In genomic region chr14:47093355-47093792, GRCm38 (mm10) we compare ENCODE assay signal across 11 mouse cellular contexts.
DNase-seq lines count a peak whose midpoint lies in the region; ATAC-seq lines count a peak whose summit lies in the region.
"Had no signal": no experiment of that assay in that cellular context is flagged by ENCODE, and none has a peak within 500 bp of the region (broad histone marks: within the 10 kb centered on the region; RNA-seq: fewer than 3 reads in every experiment).

No protein-coding gene starts in this region.

- 64% methylated on average over 16 of the region's 16 CpGs for WGBS in limb, embryonic 13.5 days
- 68% methylated on average over 16 of the region's 16 CpGs for WGBS in limb, embryonic 10.5 days
- WGBS in stomach, embryonic 15.5 days = 31% methylated on average over 16 of the region's 16 CpGs

- H3K4me3 ChIP-seq in limb, embryonic 13.5 days = no peak overlapping the region
- no peak overlapping the region for H3K4me3 ChIP-seq in limb, embryonic 10.5 days
- no peak overlapping the region for H3K4me3 ChIP-seq in stomach, embryonic 15.5 days (replicated peaks)
- H3K4me3 ChIP-seq: embryonic facial prominence, embryonic 12.5 days; hindbrain, embryonic 12.5 days; megakaryocyte, embryonic 14.5 days had no signal

- intact Hi-C loops in left cerebral cortex, postnatal 25 days (cut with DNase I) = loop anchor here (5.0 kb wide), 1 partner anchor 164 kb away; no protein-coding TSS in a partner anchor

- peak; percentile 18 to 22 for DNase-seq in cerebellum, adult 18-20 months
- DNase-seq in cerebellum, adult 8-10 months = no peak
- DNase-seq in limb, embryonic 10.5 days (ENCODE audit: low spot score) = no peak
- DNase-seq in left cerebral cortex, postnatal 25 days (ENCODE audit: low spot score in 2 of 2) = peak; percentile 65 to 85
- DNase-seq in adrenal gland, postnatal 25 days = no peak
- no peak for DNase-seq in adrenal gland, postnatal 10 days

- H3K4me1 ChIP-seq in limb, embryonic 13.5 days = peaks cover 7% of the 10 kb centered on the region; the same call in 1 of the 2 replicates
- no peaks in the 10 kb centered on the region for H3K4me1 ChIP-seq in limb, embryonic 10.5 days
- peaks cover 3% of the 10 kb centered on the region for H3K4me1 ChIP-seq in stomach, embryonic 15.5 days
- H3K4me1 ChIP-seq: embryonic facial prominence, embryonic 12.5 days had no signal

- H3K4me2 ChIP-seq in limb, embryonic 13.5 days (replicated peaks) = no peak overlapping the region
- H3K4me2 ChIP-seq in stomach, embryonic 15.5 days = peak overlapping the region; percentile 28
- H3K4me2 ChIP-seq: embryonic facial prominence, embryonic 12.5 days; hindbrain, embryonic 12.5 days had no signal

- H3K27ac ChIP-seq in limb, embryonic 13.5 days = peak overlapping the region; percentile 39; the same call in 1 of the 2 replicates
- no peak overlapping the region for H3K27ac ChIP-seq in limb, embryonic 10.5 days
- peak overlapping the region; percentile 68 for H3K27ac ChIP-seq in stomach, embryonic 15.5 days
- H3K27ac ChIP-seq: embryonic facial prominence, embryonic 12.5 days; hindbrain, embryonic 12.5 days had no signal

- ATAC-seq in limb, embryonic 13.5 days (ENCODE audit: low FRiP score, low read depth) = no peak
- peak; percentile 67; the same call in 1 of the 2 replicates for ATAC-seq in stomach, embryonic 15.5 days (ENCODE audit: insufficient read depth, low FRiP score, low read depth)

- no peak overlapping the region for H3K9ac ChIP-seq in limb, embryonic 13.5 days
- H3K9ac ChIP-seq in stomach, embryonic 15.5 days = no peak overlapping the region
- H3K9ac ChIP-seq: embryonic facial prominence, embryonic 12.5 days; hindbrain, embryonic 12.5 days had no signal

- H3K27me3 ChIP-seq in limb, embryonic 13.5 days = no peaks in the 10 kb centered on the region
- H3K27me3 ChIP-seq in limb, embryonic 10.5 days (ENCODE audit: low read depth, poor library complexity, severe bottlenecking) = no peaks in the 10 kb centered on the region
- H3K27me3 ChIP-seq in stomach, embryonic 15.5 days (replicated peaks) = no peaks in the 10 kb centered on the region
- H3K27me3 ChIP-seq: embryonic facial prominence, embryonic 12.5 days; hindbrain, embryonic 12.5 days had no signal

- H3K36me3 ChIP-seq in limb, embryonic 13.5 days = peaks cover 48% of the 10 kb centered on the region
- 0 out of 2 replicates have a peak, but pooled peaks cover 3% of the 10 kb centered on the region for H3K36me3 ChIP-seq in limb, embryonic 10.5 days
- no peaks in the 10 kb centered on the region for H3K36me3 ChIP-seq in stomach, embryonic 15.5 days
- H3K36me3 ChIP-seq: hindbrain, embryonic 12.5 days had no signal

- no peaks in the 10 kb centered on the region for H3K9me3 ChIP-seq in limb, embryonic 13.5 days
- H3K9me3 ChIP-seq in limb, embryonic 10.5 days (replicated peaks) = no peaks in the 10 kb centered on the region
- H3K9me3 ChIP-seq in stomach, embryonic 15.5 days = no peaks in the 10 kb centered on the region
- H3K9me3 ChIP-seq: embryonic facial prominence, embryonic 12.5 days; hindbrain, embryonic 12.5 days; megakaryocyte, embryonic 14.5 days had no signal

Comparison
In these comparisons a context has a peak if more than half of its experiments do, and no peak if none do; other contexts are left out.
1. DNase-seq: peak in cerebellum, adult 18-20 months (2 of 2) and left cerebral cortex, postnatal 25 days (2 of 2); none in cerebellum, adult 8-10 months (single experiment), limb, embryonic 10.5 days (single experiment), adrenal gland, postnatal 25 days (single experiment) and adrenal gland, postnatal 10 days (single experiment).